Mouse (Mus musculus) skeletal muscle tissue, adult 2 months (tissue): ENCODE results near the gene Amz1.
A peak's percentile ranks its signal among the peaks of the same experiment; 100 is the strongest.

Experiments used
- DNase-seq: peaks from one replicate; pipeline ENCODE4 v3.0.0-alpha.2; 2012; ENCODE audit warnings: low read depth, low spot score

Amz1 gene

GRCm38 (mm10) chr5:140767704-140768141 lies 43.8 kb downstream of the Amz1 start:
- DNase-seq, result peak; percentile 56

GRCm38 (mm10) chr5:140768333-140768732 lies 44.4 kb downstream of the Amz1 start:
- no peak for DNase-seq

- no peak for DNase-seq
These were observed 47.7 kb downstream of the Amz1 start for GRCm38 (mm10) chr5:140771612-140772011.

GRCm38 (mm10) chr5:140772158-140772557 lies 48.2 kb downstream of the Amz1 start:
- DNase-seq, result no peak

- no peak for DNase-seq
These were observed 51.2 kb downstream of the Amz1 start for GRCm38 (mm10) chr5:140775111-140775510.

- DNase-seq, result no peak
These were observed 53.0 kb downstream of the Amz1 start for GRCm38 (mm10) chr5:140776968-140777367.

GRCm38 (mm10) chr5:140781122-140781521 lies 57.2 kb downstream of the Amz1 start:
- no peak for DNase-seq

GRCm38 (mm10) chr5:140781886-140782572 lies 58.1 kb downstream of the Amz1 start:
- DNase-seq, result no peak

GRCm38 (mm10) chr5:140783577-140783976 lies 59.6 kb downstream of the Amz1 start:
- no peak for DNase-seq

GRCm38 (mm10) chr5:140784288-140784687 lies 60.4 kb downstream of the Amz1 start:
- no peak for DNase-seq

GRCm38 (mm10) chr5:140785240-140785872 lies 61.4 kb downstream of the Amz1 start:
- no peak for DNase-seq

GRCm38 (mm10) chr5:140789561-140789960 lies 65.6 kb downstream of the Amz1 start:
- DNase-seq, result no peak

GRCm38 (mm10) chr5:140790392-140790791 lies 66.5 kb downstream of the Amz1 start:
- DNase-seq, result no peak

GRCm38 (mm10) chr5:140790937-140791877 lies 67.3 kb downstream of the Amz1 start:
- peak; percentile 40 for DNase-seq

GRCm38 (mm10) chr5:140792233-140792632 lies 68.3 kb downstream of the Amz1 start:
- DNase-seq, result no peak

GRCm38 (mm10) chr5:140794753-140795152 lies 70.8 kb downstream of the Amz1 start:
- DNase-seq, result no peak

- no peak for DNase-seq
These were observed 71.2 kb downstream of the Amz1 start for GRCm38 (mm10) chr5:140795176-140795575.

GRCm38 (mm10) chr5:140796051-140796450 lies 72.1 kb downstream of the Amz1 start:
- no peak for DNase-seq

GRCm38 (mm10) chr5:140798158-140798557 lies 74.2 kb downstream of the Amz1 start:
- peak; percentile 70 for DNase-seq

GRCm38 (mm10) chr5:140798775-140799174 lies 74.8 kb downstream of the Amz1 start:
- DNase-seq, result no peak

GRCm38 (mm10) chr5:140799190-140799589 lies 75.3 kb downstream of the Amz1 start:
- DNase-seq, result no peak

- DNase-seq, result no peak
These were observed 76.5 kb downstream of the Amz1 start for GRCm38 (mm10) chr5:140800288-140800923.
